Mouse (Mus musculus) hindbrain, embryonic 10.5 days (tissue): ENCODE data around the gene Cars2. TPM values are rescaled to one million over a fixed set of nuclear protein-coding genes. Genes with fewer than 3 reads are reported as not detected.
"Not testable (repeated sequence)": the region's sequence is repeated elsewhere in the genome, so short reads cannot be mapped to it uniquely, and the experiment has no call there.

Source experiments
- DNase-seq: peaks from one replicate; pipeline ENCODE4 v3.0.0-alpha.2; 2017; ENCODE audit warnings: low spot score
- H3K27ac ChIP-seq: fragments of 300-500 bp; sonication (generic); 2 replicates; pipeline ENCODE4 v1.5.1; 2016; ENCODE audit warnings: mild to moderate bottlenecking, moderate library complexity
- H3K27me3 ChIP-seq: fragments of 300-500 bp; sonication (generic); 2 replicates; pipeline ENCODE4 v1.6.1; 2016; ENCODE audit warnings: mild to moderate bottlenecking; ENCODE audit not compliant: poor library complexity, insufficient read depth, severe bottlenecking
- H3K36me3 ChIP-seq: fragments of 300-500 bp; sonication (generic); 2 replicates; pipeline ENCODE4 v1.6.1; 2016; ENCODE audit warnings: mild to moderate bottlenecking, moderate library complexity
- H3K4me1 ChIP-seq: fragments of 300-500 bp; sonication (generic); replicated peaks from 2 replicates; pipeline ENCODE4 v1.6.1; 2016; ENCODE audit warnings: mild to moderate bottlenecking
- H3K4me3 ChIP-seq: fragments of 300-500 bp; sonication (generic); 2 replicates; pipeline ENCODE4 v1.5.1; 2016; ENCODE audit warnings: mild to moderate bottlenecking, moderate library complexity
- H3K9me3 ChIP-seq: fragments of 300-500 bp; sonication (generic); 2 replicates; pipeline ENCODE4 v1.6.1; 2016; ENCODE audit warnings: mild to moderate bottlenecking, moderate library complexity
- WGBS: fragments of 180-500 bp; shearing (Covaris S2); methylation state at CpG from one replicate; pipeline ENCODE4 v1.1.7; 2016; 5-methylcytosine and 5-hydroxymethylcytosine counted together
- polyA plus RNA-seq: library from polyadenylated mRNA; unstranded; fragments of >200 nt; fragmentation: Nextera tagmentation; extraction: Ambion mirVana; gene quantifications from 2 replicates; pipeline ENCODE4 v1.2.1, GENCODE M21; 2016

Cars2 gene
- polyA plus RNA-seq, 1 experiment from 2014 or later, result 19.5 TPM

DNA sequence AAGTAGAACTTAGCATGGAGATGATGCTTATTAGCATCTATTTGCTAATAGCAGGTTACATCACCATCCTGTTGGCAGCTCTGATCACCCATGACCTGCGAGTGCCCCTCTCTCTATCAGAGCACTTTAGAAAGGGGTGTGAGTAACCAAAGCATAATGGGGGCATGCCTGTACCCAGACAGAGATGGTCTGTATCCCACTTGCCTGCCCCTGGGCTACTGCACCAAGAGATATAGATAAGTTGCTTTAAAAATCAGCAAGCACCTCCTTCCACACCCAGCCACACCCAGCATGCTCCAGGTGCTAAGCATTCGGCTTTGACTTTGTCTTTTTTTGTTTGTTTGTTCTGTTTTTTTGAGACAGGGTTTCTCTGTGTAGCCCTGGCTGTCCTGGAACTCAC is 74.7 kb downstream of the Cars2 start:
- 15% methylated on average over 2 of the region's 2 CpGs for WGBS

GRCm38 (mm10) chr8:11475397-11475796 is 75.2 kb downstream of the Cars2 start:
- no peaks in the 10 kb centered on the region for H3K36me3 ChIP-seq
- H3K9me3 ChIP-seq, result no peaks in the 10 kb centered on the region
- H3K4me1 ChIP-seq, result peaks cover 65% of the 10 kb centered on the region
- H3K4me3 ChIP-seq, result no peak overlapping the region
- peaks cover 97% of the 10 kb centered on the region for H3K27me3 ChIP-seq
- 3% methylated on average over 10 of the region's 10 CpGs for WGBS
- DNase-seq, result no peak
- no peak overlapping the region for H3K27ac ChIP-seq

More for the DNA sequence above, 74.7 kb downstream of the Cars2 start:
- H3K27ac ChIP-seq, result no peak overlapping the region
- peaks cover 100% of the 10 kb centered on the region for H3K27me3 ChIP-seq
- no peaks in the 10 kb centered on the region for H3K36me3 ChIP-seq
- H3K9me3 ChIP-seq, result no peaks in the 10 kb centered on the region
- H3K4me1 ChIP-seq, result peaks cover 68% of the 10 kb centered on the region
- no peak overlapping the region for H3K4me3 ChIP-seq
- no peak for DNase-seq

DNA sequence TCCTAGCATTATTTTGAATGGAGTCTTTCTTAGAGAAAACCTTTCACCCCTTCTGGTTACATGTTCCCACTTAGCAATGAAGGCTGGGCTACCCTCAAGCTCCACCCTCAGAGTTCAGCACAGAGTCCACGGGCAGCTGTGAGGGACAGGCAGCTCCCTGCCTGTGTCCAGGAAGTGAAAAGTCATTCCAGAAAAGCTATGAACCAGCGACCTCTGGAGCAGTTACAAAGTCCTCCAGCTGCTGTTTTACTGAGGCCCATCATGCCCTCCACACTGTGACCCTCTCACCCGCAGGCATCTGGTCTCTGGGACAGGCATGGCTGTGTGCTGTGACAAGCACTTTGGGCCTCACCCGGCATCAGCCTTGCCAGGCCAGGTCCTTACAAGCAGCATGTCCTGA is 77.5 kb downstream of the Cars2 start:
- Histone ChIP-seq H3K4me1 (peaks cover 48% of the 10 kb centered on the region), H3K9me3 (no peaks in the 10 kb centered on the region), H3K36me3 (no peaks in the 10 kb centered on the region), H3K4me3 (no peak overlapping the region), H3K27ac (peak overlapping the region; percentile 42; the same call in 1 of the 2 replicates), H3K27me3 (peaks cover 73% of the 10 kb centered on the region)
- no peak for DNase-seq
- 37% methylated on average over 4 of the region's 4 CpGs for WGBS

- Histone ChIP-seq H3K27ac (no peak overlapping the region), H3K9me3 (peaks cover 4% of the 10 kb centered on the region; the same call in 1 of the 2 replicates), H3K4me1 (peaks cover 32% of the 10 kb centered on the region), H3K4me3 (no peak overlapping the region), H3K27me3 (peaks cover 56% of the 10 kb centered on the region), H3K36me3 (no peaks in the 10 kb centered on the region)
- WGBS, result 40% methylated on average over 8 of the region's 8 CpGs
- no peak for DNase-seq
These were observed 79.3 kb downstream of the Cars2 start for GRCm38 (mm10) chr8:11471309-11471708.

GRCm38 (mm10) chr8:11470694-11471093 is 79.9 kb downstream of the Cars2 start:
- WGBS, result 75% methylated on average over 7 of the region's 7 CpGs
- H3K4me1 ChIP-seq, result peaks cover 33% of the 10 kb centered on the region

DNA sequence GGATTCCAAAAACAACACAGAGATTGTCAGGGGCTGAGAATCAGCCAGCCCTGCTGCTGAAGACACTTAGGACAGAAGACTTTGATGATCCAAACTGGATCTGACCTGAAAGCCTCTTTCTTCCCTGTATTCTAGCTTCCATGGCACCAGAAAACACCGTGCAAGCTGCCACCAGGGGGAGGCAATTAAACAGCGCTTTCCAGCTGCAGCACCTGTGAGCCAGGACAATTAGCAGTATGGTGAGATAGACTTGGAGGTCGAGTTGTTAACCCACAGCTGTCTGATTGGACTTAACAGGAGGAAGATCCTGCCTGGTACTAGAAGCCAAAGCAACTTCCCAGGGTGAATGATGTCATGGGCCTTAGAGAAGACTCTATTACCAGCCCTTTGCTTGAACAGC is 81.5 kb downstream of the Cars2 start:
- Histone ChIP-seq H3K27me3 (peaks cover 34% of the 10 kb centered on the region), H3K27ac (no peak overlapping the region), H3K4me1 (peaks cover 26% of the 10 kb centered on the region), H3K36me3 (no peaks in the 10 kb centered on the region), H3K9me3 (peaks cover 4% of the 10 kb centered on the region; the same call in 1 of the 2 replicates), H3K4me3 (no peak overlapping the region)
- no peak for DNase-seq
- WGBS, result 13% methylated on average over 3 of the region's 3 CpGs

More at GRCm38 (mm10) chr8:11470694-11471093, 79.9 kb downstream of the Cars2 start:
- DNase-seq, result no peak
- no peak overlapping the region for H3K27ac ChIP-seq
- peaks cover 50% of the 10 kb centered on the region for H3K27me3 ChIP-seq
- peaks cover 4% of the 10 kb centered on the region; the same call in 1 of the 2 replicates for H3K9me3 ChIP-seq
- H3K36me3 ChIP-seq, result no peaks in the 10 kb centered on the region
- H3K4me3 ChIP-seq, result no peak overlapping the region

GRCm38 (mm10) chr8:11466528-11466927 is 84.1 kb downstream of the Cars2 start:
- not testable (repeated sequence) for DNase-seq, H3K9me3 ChIP-seq, H3K4me3 ChIP-seq, H3K27me3 ChIP-seq, H3K36me3 ChIP-seq, H3K27ac ChIP-seq
- 77% methylated on average over 5 of the region's 5 CpGs for WGBS
- H3K4me1 ChIP-seq, result peaks cover 11% of the 10 kb centered on the region; the same call in 1 of the 2 replicates

DNA sequence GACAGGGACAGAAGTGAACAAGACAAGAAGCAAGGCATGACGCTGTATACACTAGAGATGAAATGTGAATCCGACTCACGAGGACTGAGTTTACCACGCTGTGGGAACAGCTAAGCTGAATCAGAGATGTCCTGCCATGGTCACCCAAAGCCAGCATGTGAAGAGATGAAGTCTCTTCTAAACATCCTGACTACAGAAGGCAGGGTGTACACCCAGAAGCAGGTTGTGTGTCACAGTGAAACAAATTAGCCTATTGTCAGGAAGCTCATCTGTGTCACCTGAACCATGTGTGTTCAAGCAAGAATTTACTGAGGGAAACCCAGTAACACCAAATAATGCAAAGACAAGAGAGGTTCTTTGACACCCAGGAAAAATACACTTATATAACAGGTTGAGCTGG is 85.0 kb downstream of the Cars2 start:
- Histone ChIP-seq H3K4me3 (no peak overlapping the region), H3K27ac (no peak overlapping the region), H3K4me1 (peaks cover 6% of the 10 kb centered on the region; the same call in 1 of the 2 replicates), H3K9me3 (peaks cover 4% of the 10 kb centered on the region; the same call in 1 of the 2 replicates), H3K27me3 (no peaks in the 10 kb centered on the region), H3K36me3 (no peaks in the 10 kb centered on the region)
- 95% methylated on average over 4 of the region's 4 CpGs for WGBS
- no peak for DNase-seq

DNA sequence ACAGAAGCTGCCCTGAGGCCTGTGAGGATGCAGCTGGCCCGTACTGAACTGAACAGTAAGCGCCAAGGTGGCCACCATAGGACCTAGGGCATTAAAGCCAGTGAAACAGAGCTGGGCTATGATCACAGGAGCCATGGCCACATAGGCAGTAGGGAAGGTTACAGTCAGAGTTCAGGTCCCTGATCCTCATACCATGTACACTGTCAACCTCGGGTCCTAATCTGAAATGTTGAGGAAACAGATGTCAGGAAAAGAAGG is 85.9 kb downstream of the Cars2 start:
- Histone ChIP-seq H3K4me3 (no peak overlapping the region), H3K36me3 (no peaks in the 10 kb centered on the region), H3K27ac (0 out of 2 replicates have a peak overlapping the region, but pooled peaks have one; percentile 16), H3K9me3 (peaks cover 4% of the 10 kb centered on the region; the same call in 1 of the 2 replicates), H3K4me1 (peaks cover 7% of the 10 kb centered on the region; the same call in 1 of the 2 replicates), H3K27me3 (no peaks in the 10 kb centered on the region)
- no peak for DNase-seq
- WGBS, result 77% methylated on average over 3 of the region's 3 CpGs

Other genes starting within 250 kb of the Cars2 start
- 51.1 and 52.9 TPM in 2 replicates for gene Col4a2, start 238.0 kb downstream of the Cars2 start, polyA plus RNA-seq
- gene Col4a1, start 238.0 kb downstream of the Cars2 start, polyA plus RNA-seq, result 122 and 123 TPM in 2 replicates
- 1.0 and 1.9 TPM in 2 replicates for gene Rab20, start 72.1 kb downstream of the Cars2 start, polyA plus RNA-seq
- 110 and 127 TPM in 2 replicates for gene Naxd, start 53.3 kb downstream of the Cars2 start, polyA plus RNA-seq
- 31.0 and 31.3 TPM in 2 replicates for gene Ing1, start 4.8 kb upstream of the Cars2 start, polyA plus RNA-seq
- gene Ankrd10, start 85.0 kb upstream of the Cars2 start, polyA plus RNA-seq, result 92.6 and 108 TPM in 2 replicates
- gene 1700016D06Rik, start 150.3 kb upstream of the Cars2 start, polyA plus RNA-seq, result 0.22 TPM in 1 of 2 replicates, not detected in the other
- 50.5 and 55.4 TPM in 2 replicates for gene Arhgef7, start 176.9 kb upstream of the Cars2 start, polyA plus RNA-seq